Mouse (Mus musculus) forebrain, embryonic 15.5 days (tissue): ENCODE measurements around the gene Cd151. TPM values are rescaled to one million over a fixed set of nuclear protein-coding genes. Genes with fewer than 3 reads are reported as not detected.

Experiments
- polyA plus RNA-seq: library from polyadenylated mRNA; unstranded; fragments of >200 nt; fragmentation: Nextera tagmentation; extraction: Ambion mirVana; gene quantifications from 2 replicates; pipeline ENCODE4 v1.2.1, GENCODE M21; 2015

Cd151 gene
- polyA plus RNA-seq, 1 experiment from 2014 or later = 15.9 TPM

Other genes with a start within 250 kb of the Cd151 start
- 80.2 and 81.8 TPM in 2 replicates for gene Phrf1, start 238.6 kb upstream of the Cd151 start, polyA plus RNA-seq
- 1.1 and 2.3 TPM in 2 replicates for gene Irf7, start 200.9 kb upstream of the Cd151 start, polyA plus RNA-seq
- gene Cdhr5, start 190.6 kb upstream of the Cd151 start, polyA plus RNA-seq = not detected in 2 replicates
- 1.4 TPM in 2 replicates for gene Sct, start 188.3 kb upstream of the Cd151 start, polyA plus RNA-seq
- 0.64 and 0.78 TPM in 2 replicates for gene Drd4, start 175.4 kb upstream of the Cd151 start, polyA plus RNA-seq
- gene Deaf1, start 139.7 kb upstream of the Cd151 start, polyA plus RNA-seq = 140 and 142 TPM in 2 replicates
- gene Tmem80, start 139.7 kb upstream of the Cd151 start, polyA plus RNA-seq = 64.1 and 64.3 TPM in 2 replicates
- 0.37 and 0.57 TPM in 2 replicates for gene Eps8l2, start 128.5 kb upstream of the Cd151 start, polyA plus RNA-seq
- 375 and 378 TPM in 2 replicates for gene Taldo1, start 75.2 kb upstream of the Cd151 start, polyA plus RNA-seq
- 62.2 and 64.2 TPM in 2 replicates for gene Gatd1, start 53.3 kb upstream of the Cd151 start, polyA plus RNA-seq
- gene Cend1, start 37.9 kb upstream of the Cd151 start, polyA plus RNA-seq = 47.0 and 50.4 TPM in 2 replicates
- 83.1 and 86.3 TPM in 2 replicates for gene Slc25a22, start 29.5 kb upstream of the Cd151 start, polyA plus RNA-seq
- gene Pidd1, start 23.4 kb upstream of the Cd151 start, polyA plus RNA-seq = 7.8 and 9.5 TPM in 2 replicates
- 820 and 834 TPM in 2 replicates for gene Rplp2, start 20.0 kb upstream of the Cd151 start, polyA plus RNA-seq
- gene Pnpla2, start 12.2 kb upstream of the Cd151 start, polyA plus RNA-seq = 21.5 and 22.0 TPM in 2 replicates
- 5.0 and 8.5 TPM in 2 replicates for gene Cracr2b, start 6.3 kb upstream of the Cd151 start, polyA plus RNA-seq
- gene Polr2l, start 7.7 kb downstream of the Cd151 start, polyA plus RNA-seq = 68.3 and 73.2 TPM in 2 replicates
- 25.6 and 27.3 TPM in 2 replicates for gene Tspan4, start 7.8 kb downstream of the Cd151 start, polyA plus RNA-seq
- gene Chid1, start 72.5 kb downstream of the Cd151 start, polyA plus RNA-seq = 32.2 and 33.7 TPM in 2 replicates
- gene Ap2a2, start 94.8 kb downstream of the Cd151 start, polyA plus RNA-seq = 106 and 110 TPM in 2 replicates
- gene Muc6, start 187.9 kb downstream of the Cd151 start, polyA plus RNA-seq = 0.25 and 0.28 TPM in 2 replicates
- gene Muc2, start 222.9 kb downstream of the Cd151 start, polyA plus RNA-seq = 0.06 and 0.15 TPM in 2 replicates